Mouse (Mus musculus) spleen, adult 2 months (tissue): ENCODE measurements around the gene Klb.

ENCODE experiments used
- CTCF ChIP-seq: fragments of 200-500 bp; IDR thresholded peaks from 2 replicates; pipeline ENCODE4 v1.5.1; 2011; ENCODE audit warnings: mild to moderate bottlenecking, inconsistent platforms; ENCODE audit not compliant: insufficient read depth, insufficient read length, insufficient replicate concordance; ENCODE audit errors: extremely low read depth
- POLR2A ChIP-seq: fragments of 200-500 bp; IDR thresholded peaks from 2 replicates; pipeline ENCODE4 v1.6.1; 2011; ENCODE audit warnings: low read depth, low read length, inconsistent platforms

DNA sequence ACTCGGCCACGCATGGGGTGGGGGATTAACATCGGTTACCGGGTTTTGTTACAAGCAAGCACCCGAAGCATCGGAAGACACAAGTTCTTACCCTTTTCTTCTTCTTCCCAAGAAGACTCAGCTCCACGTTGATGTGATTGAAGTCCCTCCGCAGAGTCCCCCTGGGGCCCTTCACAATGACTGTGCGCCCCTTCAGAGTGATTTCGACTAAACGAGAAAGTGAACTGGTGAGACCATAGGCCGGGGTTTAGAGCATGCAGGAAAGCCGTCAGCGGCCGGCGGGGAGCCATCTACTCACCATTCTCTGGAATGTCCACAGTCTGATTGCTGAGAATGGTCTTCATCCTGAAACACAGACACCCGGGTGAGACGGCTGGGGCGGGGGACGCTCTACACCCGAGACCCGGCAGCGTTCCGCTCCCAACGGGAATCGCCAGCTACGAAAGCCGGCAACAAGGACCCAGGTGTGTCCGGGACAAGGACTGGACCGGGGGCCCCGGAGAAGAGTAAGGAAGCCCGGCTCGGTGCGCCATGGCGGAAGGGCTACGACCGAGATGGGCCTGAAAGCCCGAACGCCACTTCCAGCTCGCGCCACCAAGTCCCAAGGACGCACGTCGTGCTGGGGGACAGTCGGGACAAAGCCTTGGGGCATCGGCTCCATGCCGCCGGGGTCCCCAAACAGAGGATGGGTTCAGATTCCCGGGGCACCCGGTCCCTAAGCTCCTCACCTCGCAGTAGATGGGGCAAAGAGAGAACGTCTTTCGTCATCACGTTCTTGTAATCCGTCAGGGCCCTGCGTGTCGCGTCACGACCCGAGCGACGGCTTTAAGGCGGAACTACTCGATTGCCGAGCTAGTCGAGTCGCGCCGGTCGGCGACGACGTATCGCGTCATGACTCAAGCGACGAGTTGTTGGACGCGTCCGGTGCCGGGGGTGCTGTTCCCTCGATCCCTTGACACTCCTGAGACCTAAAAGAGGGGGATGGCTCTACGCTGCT lies 42.8 kb downstream of the Klb start, which contains the start of the genes Rpl9 and Lias:
- TF ChIP-seq CTCF (no peak), POLR2A (peak; percentile 86)
